Mouse (Mus musculus) G1E (cell line): ENCODE measurements around the gene Gpr143.

Experiments
- CTCF ChIP-seq: IDR thresholded peaks from 2 replicates; pipeline ENCODE4 v1.5.1; 2012; ENCODE audit warnings: low read depth, low read length, inconsistent platforms, mixed read lengths
- GATA1 ChIP-seq: IDR thresholded peaks from 2 replicates; pipeline ENCODE4 v1.6.1; 2012; ENCODE audit warnings: borderline replicate concordance, low read length, inconsistent platforms, mixed read lengths
- GATA2 ChIP-seq: IDR thresholded peaks from 2 replicates; pipeline ENCODE4 v1.6.1; 2012; ENCODE audit warnings: low read depth, low read length, inconsistent platforms, borderline replicate concordance
- POLR2AphosphoS5 ChIP-seq: IDR thresholded peaks from 2 replicates; pipeline ENCODE4 v1.6.1; 2012; ENCODE audit warnings: low read depth, low read length, inconsistent platforms; ENCODE audit not compliant: insufficient replicate concordance
- TAL1 ChIP-seq: conservative IDR thresholded peaks from 2 replicates; pipeline ENCODE4 v1.6.1; 2012; ENCODE audit warnings: low read depth, low read length, inconsistent platforms, mixed read lengths

- TF ChIP-seq CTCF (no peak), GATA2 (no peak), POLR2AphosphoS5 (no peak), TAL1 (no peak), GATA1 (no peak)
These were observed 12.0 kb upstream of the Gpr143 start for GRCm38 (mm10) chrX:152769600-152770157.
